Mouse (Mus musculus) thymus, adult 2 months (tissue): ENCODE data around the gene Gm17359. TPM values are rescaled to one million over a fixed set of nuclear protein-coding genes. Genes with fewer than 3 reads are reported as not detected.

Experiments used
- DNase-seq: peaks from one replicate; pipeline ENCODE4 v3.0.0; 2021
- H3K27ac ChIP-seq: fragments of 200-500 bp; 2 replicates; pipeline ENCODE4 v1.5.1; 2012; ENCODE audit warnings: low read length, control low read depth; ENCODE audit not compliant: control insufficient read depth, insufficient read depth
- H3K27me3 ChIP-seq: fragments of 200-500 bp; 2 replicates; pipeline ENCODE4 v1.6.1; 2012; ENCODE audit warnings: mild to moderate bottlenecking, low read length, moderate library complexity, mixed read lengths; ENCODE audit not compliant: control insufficient read depth, insufficient read depth
- H3K36me3 ChIP-seq: fragments of 200-500 bp; 2 replicates; pipeline ENCODE4 v1.6.1; 2012; ENCODE audit warnings: mild to moderate bottlenecking, low read length, moderate library complexity; ENCODE audit not compliant: control insufficient read depth, insufficient read depth
- H3K4me1 ChIP-seq: fragments of 200-500 bp; replicated peaks from 2 replicates; pipeline ENCODE4 v1.6.1; 2012; ENCODE audit warnings: low read length; ENCODE audit not compliant: control insufficient read depth, insufficient read depth
- H3K4me3 ChIP-seq: fragments of 200-500 bp; 2 replicates; pipeline ENCODE4 v1.5.1; 2012; ENCODE audit warnings: mild to moderate bottlenecking, low read length, control low read depth, moderate library complexity; ENCODE audit not compliant: control insufficient read depth, insufficient read depth
- CTCF ChIP-seq: fragments of 200-500 bp; IDR thresholded peaks from 2 replicates; pipeline ENCODE4 v1.5.1; 2012; ENCODE audit warnings: mild to moderate bottlenecking, control low read depth, low read length, moderate library complexity, borderline replicate concordance; ENCODE audit not compliant: control insufficient read depth, poor library complexity, insufficient read depth; ENCODE audit errors: extremely low read depth
- POLR2A ChIP-seq: fragments of 200-500 bp; IDR thresholded peaks from 2 replicates; pipeline ENCODE4 v1.6.1; 2012; ENCODE audit warnings: mild to moderate bottlenecking, low read length, control low read depth, moderate library complexity; ENCODE audit not compliant: control insufficient read depth, poor library complexity, insufficient read depth; ENCODE audit errors: extremely low read depth
- WGBS: fragments of 180-500 bp; shearing (Covaris S2); methylation state at CpG from one replicate; pipeline ENCODE4 v1.1.7; 2018; 5-methylcytosine and 5-hydroxymethylcytosine counted together
- polyA plus RNA-seq: library from polyadenylated mRNA; depleted of rRNA; stranded (reverse); fragments of >200 nt; gene quantifications from 2 replicates; pipeline ENCODE4 v1.2.3, GENCODE M21; 2012

Gm17359 gene
- polyA plus RNA-seq, 1 experiment = 0.11 TPM

- WGBS = 99% methylated on average over 5 of the region's 5 CpGs
- Histone ChIP-seq H3K27me3 (no peaks in the 10 kb centered on the region), H3K4me1 (0 out of 2 replicates have a peak, but pooled peaks cover 2% of the 10 kb centered on the region), H3K36me3 (no peaks in the 10 kb centered on the region), H3K4me3 (no peak overlapping the region), H3K27ac (no peak overlapping the region)
- TF ChIP-seq CTCF (no peak), POLR2A (no peak)
- DNase-seq = no peak
Measured at GRCm38 (mm10) chr3:79469440-79469839, 133.0 kb downstream of the Gm17359 start.

- no peak for DNase-seq
- H3K27ac ChIP-seq = no peak overlapping the region
- H3K27me3 ChIP-seq = no peaks in the 10 kb centered on the region
- H3K36me3 ChIP-seq = no peaks in the 10 kb centered on the region
- TF ChIP-seq CTCF (no peak), POLR2A (no peak)
- 0 out of 2 replicates have a peak, but pooled peaks cover 2% of the 10 kb centered on the region for H3K4me1 ChIP-seq
- no peak overlapping the region for H3K4me3 ChIP-seq
- WGBS = 98% methylated on average over 5 of the region's 5 CpGs
Measured at GRCm38 (mm10) chr3:79472362-79472761, 135.9 kb downstream of the Gm17359 start.

GRCm38 (mm10) chr3:79474911-79475310 lies 138.4 kb downstream of the Gm17359 start:
- H3K27ac ChIP-seq = no peak overlapping the region
- WGBS = 95% methylated on average over 4 of the region's 4 CpGs
- no peak for TF ChIP-seq CTCF
- TF ChIP-seq POLR2A = no peak
- no peaks in the 10 kb centered on the region for H3K36me3 ChIP-seq
- no peak for DNase-seq
- 0 out of 2 replicates have a peak, but pooled peaks cover 2% of the 10 kb centered on the region for H3K4me1 ChIP-seq
- H3K27me3 ChIP-seq = no peaks in the 10 kb centered on the region
- no peak overlapping the region for H3K4me3 ChIP-seq

- no peak overlapping the region for H3K4me3 ChIP-seq
- TF ChIP-seq CTCF = no peak
- no peak for TF ChIP-seq POLR2A
- H3K36me3 ChIP-seq = no peaks in the 10 kb centered on the region
- H3K4me1 ChIP-seq = 0 out of 2 replicates have a peak, but pooled peaks cover 2% of the 10 kb centered on the region
- DNase-seq = no peak
- no peak overlapping the region for H3K27ac ChIP-seq
- WGBS = 87% methylated on average over 2 of the region's 2 CpGs
- no peaks in the 10 kb centered on the region for H3K27me3 ChIP-seq
Measured at GRCm38 (mm10) chr3:79475980-79476379, 139.5 kb downstream of the Gm17359 start.

- H3K4me1 ChIP-seq = no peaks in the 10 kb centered on the region
- H3K4me3 ChIP-seq = no peak overlapping the region
- WGBS = 95% methylated on average over 8 of the region's 8 CpGs
- H3K27ac ChIP-seq = no peak overlapping the region
- no peak for DNase-seq
- TF ChIP-seq CTCF = no peak
- TF ChIP-seq POLR2A = no peak
- no peaks in the 10 kb centered on the region for H3K27me3 ChIP-seq
- H3K36me3 ChIP-seq = no peaks in the 10 kb centered on the region
Measured at GRCm38 (mm10) chr3:79478400-79478799, 141.9 kb downstream of the Gm17359 start.

GRCm38 (mm10) chr3:79478880-79479279 lies 142.4 kb downstream of the Gm17359 start:
- Histone ChIP-seq H3K36me3 (no peaks in the 10 kb centered on the region), H3K27me3 (no peaks in the 10 kb centered on the region)
- WGBS = 93% methylated on average over 4 of the region's 4 CpGs

GRCm38 (mm10) chr3:79484286-79485063 lies 148.0 kb downstream of the Gm17359 start:
- 39% methylated on average over 16 of the region's 16 CpGs for WGBS
- no peaks in the 10 kb centered on the region for H3K36me3 ChIP-seq
- no peak for DNase-seq
- no peak overlapping the region for H3K4me3 ChIP-seq
- no peaks in the 10 kb centered on the region for H3K27me3 ChIP-seq
- H3K4me1 ChIP-seq = peaks cover 5% of the 10 kb centered on the region
- no peak overlapping the region for H3K27ac ChIP-seq
- TF ChIP-seq POLR2A (no peak), CTCF (no peak)

More at GRCm38 (mm10) chr3:79478880-79479279, 142.4 kb downstream of the Gm17359 start:
- Histone ChIP-seq H3K4me1 (no peaks in the 10 kb centered on the region), H3K4me3 (no peak overlapping the region), H3K27ac (no peak overlapping the region)
- DNase-seq = no peak
- TF ChIP-seq CTCF = no peak
- no peak for TF ChIP-seq POLR2A

- Histone ChIP-seq H3K27me3 (no peaks in the 10 kb centered on the region), H3K4me3 (no peak overlapping the region), H3K27ac (no peak overlapping the region), H3K4me1 (peaks cover 5% of the 10 kb centered on the region), H3K36me3 (no peaks in the 10 kb centered on the region)
- WGBS = 82% methylated on average over 7 of the region's 7 CpGs
- DNase-seq = no peak
- TF ChIP-seq CTCF (no peak), POLR2A (no peak)
Measured at GRCm38 (mm10) chr3:79488025-79488424, 151.6 kb downstream of the Gm17359 start.
